Mouse (Mus musculus) yolk sac, embryonic 10.5 days (tissue): ENCODE results near the gene Ddx56.
A peak's percentile ranks its signal among the peaks of the same experiment; 100 is the strongest.

ENCODE experiments used
- DNase-seq: peaks from one replicate; pipeline ENCODE4 v3.0.0-alpha.2; 2017; ENCODE audit warnings: low spot score

Gene Ddx56

GRCm38 (mm10) chr11:6267320-6268254 is at the start of gene Ddx56:
TSS of gene Ddx56 (minus strand) at chr11:6267772.
- DNase-seq: peak; percentile 92

GRCm38 (mm10) chr11:6316821-6317220 is 49.2 kb upstream of the Ddx56 start:
- no peak for DNase-seq

- DNase-seq: no peak
Measured at GRCm38 (mm10) chr11:6313874-6314406, 46.4 kb upstream of the Ddx56 start.

GRCm38 (mm10) chr11:6308181-6308580 is 40.6 kb upstream of the Ddx56 start:
- peak; percentile 63 for DNase-seq

GRCm38 (mm10) chr11:6305943-6306430 is 38.4 kb upstream of the Ddx56 start:
- no peak for DNase-seq

- DNase-seq: no peak
Measured at GRCm38 (mm10) chr11:6302793-6303192, 35.2 kb upstream of the Ddx56 start.

GRCm38 (mm10) chr11:6299435-6299834 is 31.9 kb upstream of the Ddx56 start:
- DNase-seq: no peak

GRCm38 (mm10) chr11:6296077-6296476 is 28.5 kb upstream of the Ddx56 start:
- DNase-seq: no peak

GRCm38 (mm10) chr11:6294632-6295031 is 27.1 kb upstream of the Ddx56 start:
- peak; percentile 28 for DNase-seq

- DNase-seq: no peak
Measured at GRCm38 (mm10) chr11:6293601-6294000, 26.0 kb upstream of the Ddx56 start.

- DNase-seq: no peak
Measured at GRCm38 (mm10) chr11:6292988-6293349, 25.4 kb upstream of the Ddx56 start.

- DNase-seq: peak; percentile 80
Measured at GRCm38 (mm10) chr11:6292116-6292987, 24.8 kb upstream of the Ddx56 start.

GRCm38 (mm10) chr11:6291401-6292115 is 24.0 kb upstream of the Ddx56 start, which contains the start of gene Ogdh:
TSS of gene Ogdh (plus strand) at chr11:6291633.
- peak; percentile 99 for DNase-seq

GRCm38 (mm10) chr11:6290883-6291282 is 23.3 kb upstream of the Ddx56 start:
- DNase-seq: no peak

GRCm38 (mm10) chr11:6290138-6290537 is 22.6 kb upstream of the Ddx56 start:
- no peak for DNase-seq

- DNase-seq: no peak
Measured at GRCm38 (mm10) chr11:6282940-6283339, 15.4 kb upstream of the Ddx56 start.

- DNase-seq: no peak
Measured at GRCm38 (mm10) chr11:6276466-6276865, 8.9 kb upstream of the Ddx56 start.

GRCm38 (mm10) chr11:6275094-6275484 is 7.5 kb upstream of the Ddx56 start:
- DNase-seq: no peak

- DNase-seq: peak; percentile 94
Measured at GRCm38 (mm10) chr11:6274387-6275093, 7.0 kb upstream of the Ddx56 start, which contains the start of gene Tmed4. TSS of gene Tmed4 (minus strand) at chr11:6274870.

GRCm38 (mm10) chr11:6273607-6274006 is 6.0 kb upstream of the Ddx56 start:
- no peak for DNase-seq

- DNase-seq: no peak
Measured at GRCm38 (mm10) chr11:6266621-6267020, 951 bp downstream of the Ddx56 start.
